Mouse (Mus musculus) CH12.LX (cell line): Measurements from ENCODE around the gene Polr2i. TPM values are rescaled to one million over a fixed set of nuclear protein-coding genes. Genes with fewer than 3 reads are reported as not detected.

ENCODE experiments used
- DNase-seq: peaks from one replicate; pipeline ENCODE4 v3.0.0-alpha.2; 2013; ENCODE audit errors: extremely low read depth
- H3K27ac ChIP-seq: 2 replicates; pipeline ENCODE4 v1.5.1; 2012; ENCODE audit warnings: low read depth, mild to moderate bottlenecking, control low read depth, moderate library complexity; ENCODE audit not compliant: insufficient read depth
- H3K27me3 ChIP-seq: replicated peaks from 2 replicates; pipeline ENCODE3; 2012; ENCODE audit warnings: inconsistent platforms
- H3K36me3 ChIP-seq, 2 experiments: replicated peaks in 1 of 2; 2 replicates each; pipeline versions ENCODE3 to v1.6.1; 2012; ENCODE audit warnings: inconsistent platforms in 1 of 2, low read length in 1 of 2, mild to moderate bottlenecking in 1 of 2, mixed read lengths in 1 of 2, moderate library complexity in 1 of 2; ENCODE audit not compliant: control insufficient read depth in 1 of 2, insufficient read depth in 1 of 2
- H3K4me1 ChIP-seq, 2 experiments: 2 replicates each; pipeline ENCODE4 v1.6.1; 2012; ENCODE audit warnings: inconsistent platforms in 1 of 2, moderate library complexity in 1 of 2; ENCODE audit not compliant: insufficient read depth in 2 of 2, control insufficient read depth in 1 of 2
- H3K4me2 ChIP-seq: 2 replicates; pipeline ENCODE4 v1.6.1; 2012; ENCODE audit warnings: low read depth, mild to moderate bottlenecking, control low read depth; ENCODE audit not compliant: poor library complexity, insufficient read depth, severe bottlenecking
- H3K4me3 ChIP-seq, 3 experiments: fragments of 150-350 bp in 1 of 3; sonication (generic) in 1 of 3; replicated peaks in 1 of 3; 2 replicates each; pipeline versions ENCODE3 to v1.5.1; 2011 to 2012; ENCODE audit warnings: low read depth in 2 of 3, low read length in 2 of 3, mild to moderate bottlenecking in 2 of 3, moderate library complexity in 2 of 3, control low read depth in 1 of 3, improper control_type of control experiment in 1 of 3, inconsistent platforms in 1 of 3, mixed read lengths in 1 of 3; ENCODE audit not compliant: poor library complexity in 1 of 3
- H3K79me2 ChIP-seq: replicated peaks from 2 replicates; pipeline ENCODE4 v1.6.1; 2012; ENCODE audit warnings: mild to moderate bottlenecking, moderate library complexity; ENCODE audit not compliant: control insufficient read depth, poor library complexity, insufficient read depth, severe bottlenecking; ENCODE audit errors: extremely low read depth
- H3K9ac ChIP-seq: 2 replicates; pipeline ENCODE4 v1.6.1; 2012; ENCODE audit warnings: low read depth, mild to moderate bottlenecking, control low read depth, moderate library complexity; ENCODE audit not compliant: insufficient read depth
- H3K9me3 ChIP-seq: replicated peaks from 2 replicates; pipeline ENCODE3; 2012; ENCODE audit warnings: low read length, inconsistent platforms, mixed read lengths
- CHD1 ChIP-seq: IDR thresholded peaks from 2 replicates; pipeline ENCODE4 v1.6.1; 2012; ENCODE audit warnings: low read depth, low read length, improper control_type of control experiment, inconsistent platforms
- CHD2 ChIP-seq: IDR thresholded peaks from 2 replicates; pipeline ENCODE4 v1.6.1; 2011; ENCODE audit warnings: low read length, improper control_type of control experiment
- CTCF ChIP-seq, 2 experiments: IDR thresholded peaks in 1 of 2; conservative IDR thresholded peaks in 1 of 2; 2 replicates each; pipeline ENCODE4 v1.5.1; 2011 to 2012; ENCODE audit warnings: low read depth in 2 of 2, low read length in 2 of 2, improper control_type of control experiment in 1 of 2, inconsistent platforms in 1 of 2, mild to moderate bottlenecking in 1 of 2, moderate library complexity in 1 of 2
- E2F4 ChIP-seq: IDR thresholded peaks from 2 replicates; pipeline ENCODE4 v1.6.1; 2011; ENCODE audit warnings: low read depth, low read length, improper control_type of control experiment; ENCODE audit not compliant: insufficient replicate concordance
- ELF1 ChIP-seq: IDR thresholded peaks from 2 replicates; pipeline ENCODE4 v1.6.1; 2014; ENCODE audit warnings: low read depth, mild to moderate bottlenecking, inconsistent platforms, low read length, improper control_type of control experiment
- EP300 ChIP-seq: IDR thresholded peaks from 2 replicates; pipeline ENCODE4 v1.6.1; 2011; ENCODE audit warnings: low read length, improper control_type of control experiment
- GABPA ChIP-seq: IDR thresholded peaks from 2 replicates; pipeline ENCODE4 v1.6.1; 2012; ENCODE audit warnings: low read depth, low read length, improper control_type of control experiment, inconsistent platforms; ENCODE audit not compliant: insufficient replicate concordance
- HCFC1 ChIP-seq: IDR thresholded peaks from 2 replicates; pipeline ENCODE4 v1.6.1; 2012; ENCODE audit warnings: low read depth, mild to moderate bottlenecking, inconsistent platforms, low read length, improper control_type of control experiment
- IRF4 ChIP-seq: IDR thresholded peaks from 2 replicates; pipeline ENCODE4 v1.6.1; 2014; ENCODE audit warnings: low read depth, mild to moderate bottlenecking, inconsistent platforms, low read length, improper control_type of control experiment
- JUN ChIP-seq: IDR thresholded peaks from 2 replicates; pipeline ENCODE4 v1.6.1; 2011; ENCODE audit warnings: low read depth, mild to moderate bottlenecking, low read length, improper control_type of control experiment, moderate library complexity; ENCODE audit not compliant: insufficient read depth
- JUND ChIP-seq: conservative IDR thresholded peaks from 2 replicates; pipeline ENCODE4 v1.6.1; 2011; ENCODE audit warnings: low read depth, low read length, improper control_type of control experiment
- KAT2A ChIP-seq: IDR thresholded peaks from 2 replicates; pipeline ENCODE4 v1.6.1; 2012; ENCODE audit warnings: low read length, improper control_type of control experiment, inconsistent platforms; ENCODE audit not compliant: insufficient replicate concordance
- MAFK ChIP-seq: IDR thresholded peaks from 2 replicates; pipeline ENCODE4 v1.6.1; 2011; ENCODE audit warnings: low read length, improper control_type of control experiment; ENCODE audit not compliant: insufficient replicate concordance
- MXI1 ChIP-seq: IDR thresholded peaks from 2 replicates; pipeline ENCODE4 v1.6.1; 2011; ENCODE audit warnings: mild to moderate bottlenecking, low read depth, low read length, improper control_type of control experiment
- MYC ChIP-seq: IDR thresholded peaks from 2 replicates; pipeline ENCODE4 v1.6.1; 2011; ENCODE audit warnings: low read depth, mild to moderate bottlenecking, improper control_type of control experiment, low read length
- NELFE ChIP-seq: IDR thresholded peaks from 2 replicates; pipeline ENCODE4 v1.6.1; 2011; ENCODE audit warnings: low read depth, low read length, improper control_type of control experiment
- NRF1 ChIP-seq: IDR thresholded peaks from 2 replicates; pipeline ENCODE4 v1.6.1; 2014; ENCODE audit warnings: low read depth, mild to moderate bottlenecking, inconsistent platforms, low read length, improper control_type of control experiment, moderate library complexity
- POLR2A ChIP-seq: IDR thresholded peaks from 2 replicates; pipeline ENCODE4 v1.6.1; 2011; ENCODE audit warnings: low read depth, mild to moderate bottlenecking, improper control_type of control experiment, low read length
- POLR2AphosphoS2 ChIP-seq: IDR thresholded peaks from 2 replicates; pipeline ENCODE4 v1.6.1; 2011; ENCODE audit warnings: low read depth, low read length, improper control_type of control experiment
- RCOR1 ChIP-seq: conservative IDR thresholded peaks from 2 replicates; pipeline ENCODE4 v1.6.1; 2012; ENCODE audit warnings: low read depth, mild to moderate bottlenecking, inconsistent platforms, low read length, improper control_type of control experiment
- SIN3A ChIP-seq: IDR thresholded peaks from 2 replicates; pipeline ENCODE4 v1.6.1; 2012; ENCODE audit warnings: low read length, improper control_type of control experiment, inconsistent platforms
- SMC3 ChIP-seq: IDR thresholded peaks from 2 replicates; pipeline ENCODE4 v1.6.1; 2011; ENCODE audit warnings: low read depth, low read length, improper control_type of control experiment
- TCF12 ChIP-seq: IDR thresholded peaks from 2 replicates; pipeline ENCODE4 v1.6.1; 2014; ENCODE audit warnings: low read depth, mild to moderate bottlenecking, inconsistent platforms, low read length, improper control_type of control experiment
- UBTF ChIP-seq: IDR thresholded peaks from 2 replicates; pipeline ENCODE4 v1.6.1; 2012; ENCODE audit warnings: low read depth, mild to moderate bottlenecking, inconsistent platforms, low read length, improper control_type of control experiment, moderate library complexity
- USF1 ChIP-seq: IDR thresholded peaks from 2 replicates; pipeline ENCODE4 v1.6.1; 2014; ENCODE audit warnings: low read depth, mild to moderate bottlenecking, inconsistent platforms, low read length, improper control_type of control experiment
- ZC3H11A ChIP-seq: IDR thresholded peaks from 2 replicates; pipeline ENCODE4 v1.6.1; 2012; ENCODE audit warnings: low read depth, mild to moderate bottlenecking, inconsistent platforms, low read length, improper control_type of control experiment
- ZKSCAN1 ChIP-seq: IDR thresholded peaks from 2 replicates; pipeline ENCODE4 v1.6.1; 2012; ENCODE audit warnings: low read depth, inconsistent platforms, low read length, improper control_type of control experiment, borderline replicate concordance
- dilution Hi-C: fragments of 300-500 bp; cut with MboI; formaldehyde crosslinking; loops from 2 replicates; pipeline ENCODE4 v1.14.3; 2020; ENCODE audit warnings: low sequenced_read_pairs; ENCODE audit not compliant: extremely low pct_unique_long_range_greater_than_20kb, extremely low pct_ligation_motif_present
- in situ Hi-C: fragments of 300-500 bp; cut with MboI; formaldehyde crosslinking; loops from 3 replicates; pipeline ENCODE4 v1.14.3; 2019; ENCODE audit warnings: low sequenced_read_pairs, low pct_ligation_motif_present, low pct_unique_long_range_greater_than_20kb, mixed read lengths
- polyA plus RNA-seq: library from polyadenylated mRNA; unstranded; fragments of >175 nt; gene quantifications from 2 replicates; pipeline ENCODE4 v1.2.1, GENCODE M21; 2012; ENCODE audit warnings: low read depth; ENCODE audit not compliant: insufficient read length
- total RNA-seq, 2 experiments: library from RNA; depleted of rRNA; stranded (reverse); fragments of 300-350 nt in 1 of 2; fragments of >200 nt in 1 of 2; gene quantifications; 2 replicates each; pipeline ENCODE4 v1.2.3; 2012 to 2014

The Polr2i gene
- total and polyA plus RNA-seq, 3 experiments, result 62.9 to 83.6 (median 75.4) TPM

GRCm38 (mm10) chr7:30269641-30270040, 37.9 kb downstream of the Polr2i start:
- Histone ChIP-seq H3K9me3 (no peaks in the 10 kb centered on the region), H3K27me3 (no peaks in the 10 kb centered on the region), H3K4me3 (no peak overlapping the region), H3K27ac (no peak overlapping the region), H3K9ac (no peak overlapping the region), H3K4me1 (peaks cover 0 to 8% of the 10 kb centered on the region in 2 experiments; a peak in 2 of 4 replicates), H3K4me2 (no peak overlapping the region), H3K79me2 (no peaks in the 10 kb centered on the region), H3K36me3 (peaks cover 58 to 90% of the 10 kb centered on the region in 2 experiments)
- in situ Hi-C loops, result no loop called here
- no peak for DNase-seq
- TF ChIP-seq KAT2A (no peak), MYC (no peak), MAFK (no peak), ELF1 (no peak), E2F4 (no peak), CHD1 (no peak), POLR2AphosphoS2 (no peak), MXI1 (no peak), RCOR1 (no peak), UBTF (no peak), JUND (no peak), POLR2A (no peak), CHD2 (no peak), ZC3H11A (no peak), NELFE (no peak), ZKSCAN1 (no peak), GABPA (no peak), IRF4 (no peak)
- dilution Hi-C loops, result no loop called here

- DNase-seq, result no peak
- no peak overlapping the region for H3K4me3 ChIP-seq
- in situ Hi-C loops (no loop called here), dilution Hi-C loops (no loop called here)
- H3K27me3 ChIP-seq, result no peaks in the 10 kb centered on the region
- H3K4me1 ChIP-seq, result peaks cover 0 to 29% of the 10 kb centered on the region in 2 experiments; a peak in 2 of 4 replicates
- no peaks in the 10 kb centered on the region for H3K9me3 ChIP-seq
- H3K36me3 ChIP-seq, result peaks cover 29 to 67% of the 10 kb centered on the region in 2 experiments
- H3K9ac ChIP-seq, result no peak overlapping the region
- H3K4me2 ChIP-seq, result no peak overlapping the region
- no peak for TF ChIP-seq MYC
- TF ChIP-seq IRF4, result no peak
- TF ChIP-seq CHD1, result no peak
- no peak for TF ChIP-seq JUN
- TF ChIP-seq SIN3A, result no peak
- TF ChIP-seq ELF1, result no peak
- no peak for TF ChIP-seq KAT2A
- no peak for TF ChIP-seq EP300
- no peak for TF ChIP-seq SMC3
- no peak for TF ChIP-seq UBTF
- TF ChIP-seq TCF12, result no peak
- TF ChIP-seq MXI1, result no peak
- TF ChIP-seq JUND, result no peak
- TF ChIP-seq USF1, result no peak
- TF ChIP-seq CTCF (conservative IDR thresholded peaks at IDR 0.05 in 1 of 2, IDR thresholded peaks at IDR 0.05 in 1 of 2; ENCODE audit: low read depth in 2 of 2, low read length in 2 of 2), result no peak
- no peak for TF ChIP-seq POLR2AphosphoS2
- TF ChIP-seq NRF1, result no peak
- TF ChIP-seq ZC3H11A, result no peak
- TF ChIP-seq GABPA, result no peak
- TF ChIP-seq HCFC1, result no peak
- H3K27ac ChIP-seq, result no peak overlapping the region
- H3K79me2 ChIP-seq, result peaks cover 5% of the 10 kb centered on the region; the same call in 1 of the 2 replicates
Observed at GRCm38 (mm10) chr7:30274383-30274782, 42.6 kb downstream of the Polr2i start.
